Mouse (Mus musculus): ENCODE results near the gene Szt2. TPM values are rescaled to one million over a fixed set of nuclear protein-coding genes. Genes with fewer than 3 reads are reported as not detected.

The Szt2 gene
- total and polyA plus RNA-seq, 2 experiments from 2014 or later: 2.0 to 23.5 TPM

GRCm38 (mm10) chr4:118427768-118428451, 18.8 kb upstream of the Szt2 start, which contains the start of gene Elovl1:
TSS of gene Elovl1 (plus strand) at chr4:118428093.
- peak; percentile 95 for ATAC-seq (ENCODE audit: insufficient read depth, low read depth)
- DNase-seq (ENCODE audit: low spot score): peak; percentile 92
- 1% methylated on average over 25 of the region's 31 CpGs for WGBS
- Histone ChIP-seq H3K4me2 (ENCODE audit: low read depth, low read length) (peak within 1 kb of the TSS; percentile 84), H3K9ac (replicated peaks; ENCODE audit: low read depth, low read length) (peak within 1 kb of the TSS; percentile 67), H3K4me3 (ENCODE audit: low read depth, low read length) (peak within 1 kb of the TSS; percentile 59), H3K36me3 (replicated peaks; ENCODE audit: control insufficient read depth, insufficient read depth, low read length) (peaks cover 32% of the 10 kb centered on the region), H3K27me3 (ENCODE audit: control insufficient read depth, insufficient read depth, low read length) (no peaks in the 10 kb centered on the region), H3K9me3 (replicated peaks; ENCODE audit: control insufficient read depth, low read length) (no peaks in the 10 kb centered on the region), H3K4me1 (ENCODE audit: control insufficient read depth, insufficient read depth) (peaks cover 21% of the 10 kb centered on the region), H3K27ac (ENCODE audit: low read depth) (peak within 1 kb of the TSS; percentile 86)
- TF ChIP-seq EP300 (IDR thresholded peaks at IDR 0.05; ENCODE audit: low read depth) (no peak), CTCF (IDR thresholded peaks at IDR 0.05; ENCODE audit: low read depth) (peak; percentile 37)

- Histone ChIP-seq H3K4me2 (ENCODE audit: low read depth, low read length) (peak overlapping the region; percentile 84), H3K4me1 (ENCODE audit: control insufficient read depth, insufficient read depth) (peaks cover 21% of the 10 kb centered on the region), H3K4me3 (ENCODE audit: low read depth, low read length) (peak overlapping the region; percentile 59), H3K27me3 (ENCODE audit: control insufficient read depth, insufficient read depth, low read length) (no peaks in the 10 kb centered on the region), H3K9me3 (replicated peaks; ENCODE audit: control insufficient read depth, low read length) (no peaks in the 10 kb centered on the region), H3K9ac (replicated peaks; ENCODE audit: low read depth, low read length) (peak overlapping the region; percentile 67; the same call in 1 of the 2 replicates), H3K36me3 (replicated peaks; ENCODE audit: control insufficient read depth, insufficient read depth, low read length) (peaks cover 30% of the 10 kb centered on the region), H3K27ac (ENCODE audit: low read depth) (peak overlapping the region; percentile 86)
- 5% methylated on average over 5 of the region's 5 CpGs for WGBS
- ATAC-seq (ENCODE audit: insufficient read depth, low read depth) (no peak; the same call in 1 of the 2 replicates), DNase-seq (ENCODE audit: low spot score) (peak; percentile 18)
- TF ChIP-seq CTCF (IDR thresholded peaks at IDR 0.05; ENCODE audit: low read depth) (no peak), EP300 (IDR thresholded peaks at IDR 0.05; ENCODE audit: low read depth) (0 out of 2 replicates have a peak, but pooled peaks have one; percentile 29)
These were observed 18.3 kb upstream of the Szt2 start for GRCm38 (mm10) chr4:118427415-118427767.

GRCm38 (mm10) chr4:118425374-118425773, 16.3 kb upstream of the Szt2 start:
- peaks cover 24% of the 10 kb centered on the region for H3K36me3 ChIP-seq (replicated peaks; ENCODE audit: control insufficient read depth, insufficient read depth, low read length)
- H3K4me3 ChIP-seq (ENCODE audit: low read depth, low read length): no peak overlapping the region
- ATAC-seq (ENCODE audit: insufficient read depth, low read depth): no peak
- no peaks in the 10 kb centered on the region for H3K27me3 ChIP-seq (ENCODE audit: control insufficient read depth, insufficient read depth, low read length)
- H3K4me1 ChIP-seq (ENCODE audit: control insufficient read depth, insufficient read depth): peaks cover 21% of the 10 kb centered on the region
- no peak for TF ChIP-seq CTCF (IDR thresholded peaks at IDR 0.05; ENCODE audit: low read depth)
- TF ChIP-seq EP300 (IDR thresholded peaks at IDR 0.05; ENCODE audit: low read depth): no peak
- H3K9ac ChIP-seq (replicated peaks; ENCODE audit: low read depth, low read length): no peak overlapping the region
- no peak overlapping the region for H3K4me2 ChIP-seq (ENCODE audit: low read depth, low read length)
- H3K27ac ChIP-seq (ENCODE audit: low read depth): no peak overlapping the region
- no peaks in the 10 kb centered on the region for H3K9me3 ChIP-seq (replicated peaks; ENCODE audit: control insufficient read depth, low read length)
- DNase-seq (ENCODE audit: low spot score): no peak
- 86% methylated on average over 1 of the region's 1 CpGs for WGBS

- Histone ChIP-seq H3K4me3 (ENCODE audit: low read depth, low read length) (no peak overlapping the region), H3K4me2 (ENCODE audit: low read depth, low read length) (no peak overlapping the region), H3K4me1 (ENCODE audit: control insufficient read depth, insufficient read depth) (peaks cover 18% of the 10 kb centered on the region), H3K27ac (ENCODE audit: low read depth) (no peak overlapping the region), H3K9ac (replicated peaks; ENCODE audit: low read depth, low read length) (no peak overlapping the region), H3K9me3 (replicated peaks; ENCODE audit: control insufficient read depth, low read length) (no peaks in the 10 kb centered on the region), H3K27me3 (ENCODE audit: control insufficient read depth, insufficient read depth, low read length) (no peaks in the 10 kb centered on the region), H3K36me3 (replicated peaks; ENCODE audit: control insufficient read depth, insufficient read depth, low read length) (peaks cover 27% of the 10 kb centered on the region)
- WGBS: 32% methylated on average over 4 of the region's 4 CpGs
- TF ChIP-seq EP300 (IDR thresholded peaks at IDR 0.05; ENCODE audit: low read depth) (no peak), CTCF (IDR thresholded peaks at IDR 0.05; ENCODE audit: low read depth) (no peak)
- ATAC-seq (ENCODE audit: insufficient read depth, low read depth) (no peak), DNase-seq (ENCODE audit: low spot score) (no peak)
These were observed 15.6 kb upstream of the Szt2 start for GRCm38 (mm10) chr4:118424541-118425160.

- ATAC-seq (ENCODE audit: insufficient read depth, low read depth): no peak
- Histone ChIP-seq H3K27ac (ENCODE audit: low read depth) (no peak overlapping the region), H3K36me3 (replicated peaks; ENCODE audit: control insufficient read depth, insufficient read depth, low read length) (peaks cover 56% of the 10 kb centered on the region), H3K9ac (replicated peaks; ENCODE audit: low read depth, low read length) (no peak overlapping the region), H3K9me3 (replicated peaks; ENCODE audit: control insufficient read depth, low read length) (no peaks in the 10 kb centered on the region), H3K27me3 (ENCODE audit: control insufficient read depth, insufficient read depth, low read length) (no peaks in the 10 kb centered on the region), H3K4me2 (ENCODE audit: low read depth, low read length) (no peak overlapping the region), H3K4me1 (ENCODE audit: control insufficient read depth, insufficient read depth) (no peaks in the 10 kb centered on the region), H3K4me3 (ENCODE audit: low read depth, low read length) (no peak overlapping the region)
- DNase-seq (ENCODE audit: low spot score): no peak
- WGBS: 94% methylated on average over 3 of the region's 3 CpGs
- TF ChIP-seq CTCF (IDR thresholded peaks at IDR 0.05; ENCODE audit: low read depth): no peak
- TF ChIP-seq EP300 (IDR thresholded peaks at IDR 0.05; ENCODE audit: low read depth): no peak
These were observed 12.3 kb upstream of the Szt2 start for GRCm38 (mm10) chr4:118421384-118421783.
